ENCODE assay signal across 8 mouse cellular contexts in the genomic region with DNA sequence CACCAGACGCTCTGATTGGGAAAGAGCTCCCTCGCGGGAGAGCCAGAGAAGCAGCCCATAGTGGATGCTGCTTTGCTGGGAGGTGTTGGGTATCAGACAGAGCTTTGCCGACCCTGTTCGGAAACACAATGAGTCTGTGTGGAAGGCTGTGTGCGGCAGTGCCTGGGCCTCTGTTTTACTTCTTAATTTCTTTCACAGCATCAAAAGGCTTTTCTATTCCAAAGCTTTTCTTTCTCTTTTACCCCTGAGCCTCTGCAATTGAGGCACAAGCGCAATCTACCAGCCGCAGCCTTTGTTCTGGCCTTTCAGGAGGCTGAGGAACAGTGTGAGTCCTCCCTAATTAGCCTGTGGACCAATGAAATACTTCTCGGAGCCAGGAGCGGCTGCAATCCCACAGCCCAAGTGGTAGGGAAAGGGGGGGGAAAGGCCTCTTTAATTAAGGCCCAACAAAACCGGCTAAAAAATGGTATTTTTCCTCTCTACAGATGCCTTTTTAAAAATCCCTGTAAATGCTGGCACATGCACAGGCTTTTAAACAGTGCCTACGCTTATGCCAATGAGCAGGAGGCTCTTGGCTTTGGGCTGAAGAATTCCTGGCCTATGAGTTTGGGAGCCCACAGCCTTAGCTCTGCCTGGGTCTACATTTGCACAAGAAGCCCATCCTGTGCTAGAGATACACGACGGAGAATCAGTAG.
DNase-seq lines count a peak whose midpoint lies in the region; ATAC-seq and TF ChIP-seq lines count a peak whose summit lies in the region.

No protein-coding gene starts in this region.

- no peak overlapping the region for H3K27ac ChIP-seq in lung, postnatal 0 days (ENCODE audit: low read length)
- peak overlapping the region; percentile 93 for H3K27ac ChIP-seq in forebrain, embryonic 12.5 days
- H3K27ac ChIP-seq in hindbrain, postnatal 0 days, result peak overlapping the region; percentile 11
- H3K27ac ChIP-seq in limb, embryonic 14.5 days (replicated peaks; ENCODE audit: low read depth, low read length), result 0 out of 2 replicates have a peak overlapping the region, but pooled peaks have one; percentile 22

- H3K36me3 ChIP-seq in lung, postnatal 0 days (ENCODE audit: insufficient read depth, low read length), result no peaks in the 10 kb centered on the region
- no peaks in the 10 kb centered on the region for H3K36me3 ChIP-seq in forebrain, embryonic 12.5 days (replicated peaks)
- no peaks in the 10 kb centered on the region for H3K36me3 ChIP-seq in hindbrain, postnatal 0 days (ENCODE audit: insufficient read depth, low read length)
- H3K36me3 ChIP-seq in limb, embryonic 14.5 days (ENCODE audit: control insufficient read depth, insufficient read depth, low read length), result no peaks in the 10 kb centered on the region

- no peak overlapping the region for H3K4me3 ChIP-seq in lung, postnatal 0 days (ENCODE audit: low read depth, low read length)
- no peak overlapping the region for H3K4me3 ChIP-seq in forebrain, embryonic 12.5 days (replicated peaks)
- H3K4me3 ChIP-seq in hindbrain, postnatal 0 days (ENCODE audit: low read length), result no peak overlapping the region
- 0 out of 2 replicates have a peak overlapping the region, but pooled peaks have one; percentile 0 for H3K4me3 ChIP-seq in limb, embryonic 14.5 days (replicated peaks; ENCODE audit: low read length)

- H3K27me3 ChIP-seq in lung, postnatal 0 days (replicated peaks; ENCODE audit: insufficient read depth, low read length), result no peaks in the 10 kb centered on the region
- no peaks in the 10 kb centered on the region for H3K27me3 ChIP-seq in forebrain, embryonic 12.5 days
- H3K27me3 ChIP-seq in hindbrain, postnatal 0 days (ENCODE audit: insufficient read depth, low read length), result no peaks in the 10 kb centered on the region
- H3K27me3 ChIP-seq in limb, embryonic 14.5 days (ENCODE audit: control insufficient read depth, insufficient read depth, low read length), result no peaks in the 10 kb centered on the region

- 23% methylated on average over 14 of the region's 14 CpGs for WGBS in lung, postnatal 0 days
- WGBS in forebrain, embryonic 12.5 days, result 1% methylated on average over 14 of the region's 14 CpGs
- WGBS in hindbrain, postnatal 0 days, result 5% methylated on average over 14 of the region's 14 CpGs
- WGBS in limb, embryonic 14.5 days, result 9% methylated on average over 14 of the region's 14 CpGs

- H3K9ac ChIP-seq in lung, postnatal 0 days (replicated peaks; ENCODE audit: low read depth), result no peak overlapping the region
- H3K9ac ChIP-seq in forebrain, embryonic 12.5 days, result no peak overlapping the region
- H3K9ac ChIP-seq in hindbrain, postnatal 0 days (replicated peaks; ENCODE audit: low read length), result no peak overlapping the region
- H3K9ac ChIP-seq in limb, embryonic 14.5 days (ENCODE audit: low read depth, low read length, severe bottlenecking), result no peak overlapping the region; the same call in 1 of the 2 replicates

- H3K4me1 ChIP-seq in lung, postnatal 0 days (ENCODE audit: insufficient read depth, low read depth, low read length), result no peaks in the 10 kb centered on the region
- H3K4me1 ChIP-seq in forebrain, embryonic 12.5 days, result peaks cover 45% of the 10 kb centered on the region
- H3K4me1 ChIP-seq in hindbrain, postnatal 0 days (ENCODE audit: insufficient read depth, low read length), result peaks cover 5% of the 10 kb centered on the region; the same call in 1 of the 2 replicates
- H3K4me1 ChIP-seq in limb, embryonic 14.5 days (ENCODE audit: control insufficient read depth, insufficient read depth, low read length), result peaks cover 10% of the 10 kb centered on the region

- peak; percentile 42 for DNase-seq in lung, postnatal 0 days (ENCODE audit: low spot score)
- DNase-seq in lung, postnatal 25 days (ENCODE audit: low spot score), result no peak
- peak; percentile 73 for DNase-seq in hindbrain, postnatal 0 days (ENCODE audit: low spot score)
- peak; percentile 35 for DNase-seq in limb, embryonic 14.5 days (ENCODE audit: low spot score)
- peak; percentile 43 for DNase-seq in right cerebral cortex, postnatal 25 days
- DNase-seq in adipocyte (ENCODE audit: low spot score), result no peak
- no peak for DNase-seq in spleen, postnatal 36 days (ENCODE audit: low spot score in 2 of 2)

- ATAC-seq in lung, postnatal 0 days, result no peak
- peak; percentile 95 for ATAC-seq in forebrain, embryonic 12.5 days (ENCODE audit: low FRiP score)
- peak; percentile 95 for ATAC-seq in hindbrain, postnatal 0 days
- ATAC-seq in limb, embryonic 14.5 days (ENCODE audit: low FRiP score, low read depth), result peak; percentile 57; the same call in 1 of the 2 replicates

- no peak for TF ChIP-seq EP300 in lung, postnatal 0 days (IDR thresholded peaks at IDR 0.05)

- TF ChIP-seq POLR2A in limb, embryonic 14.5 days (IDR thresholded peaks at IDR 0.05; ENCODE audit: borderline replicate concordance, extremely low read depth, insufficient read depth, insufficient read length), result no peak

- no peaks in the 10 kb centered on the region for H3K9me3 ChIP-seq in lung, postnatal 0 days (ENCODE audit: low read length)
- 0 out of 2 replicates have a peak, but pooled peaks cover 3% of the 10 kb centered on the region for H3K9me3 ChIP-seq in forebrain, embryonic 12.5 days
- H3K9me3 ChIP-seq in hindbrain, postnatal 0 days (ENCODE audit: low read length), result no peaks in the 10 kb centered on the region
- H3K9me3 ChIP-seq in limb, embryonic 14.5 days (ENCODE audit: control insufficient read depth, low read length), result no peaks in the 10 kb centered on the region

- H3K4me2 ChIP-seq in lung, postnatal 0 days (replicated peaks; ENCODE audit: low read depth, low read length), result 0 out of 2 replicates have a peak overlapping the region, but pooled peaks have one; percentile 22
- H3K4me2 ChIP-seq in forebrain, embryonic 12.5 days, result peak overlapping the region; percentile 27
- peak overlapping the region; percentile 28 for H3K4me2 ChIP-seq in hindbrain, postnatal 0 days (ENCODE audit: low read depth, low read length)
- no peak overlapping the region; the same call in 1 of the 2 replicates for H3K4me2 ChIP-seq in limb, embryonic 14.5 days (replicated peaks; ENCODE audit: low read depth, low read length, severe bottlenecking)

- no peak for TF ChIP-seq CTCF in lung, postnatal 0 days (IDR thresholded peaks at IDR 0.05)
- TF ChIP-seq CTCF in hindbrain, postnatal 0 days (IDR thresholded peaks at IDR 0.05; ENCODE audit: low read depth), result no peak

Comparison
In these comparisons a context has a peak if more than half of its experiments do, and no peak if none do; other contexts are left out.
1. DNase-seq: peak in lung, postnatal 0 days (single experiment), hindbrain, postnatal 0 days (single experiment), limb, embryonic 14.5 days (single experiment) and right cerebral cortex, postnatal 25 days (single experiment); none in lung, postnatal 25 days (single experiment), adipocyte (single experiment) and spleen, postnatal 36 days (0 of 2).